In genomic region chr8:84147769-84148530, GRCm38 (mm10) we compare ENCODE assay signal across 8 mouse cellular contexts. TPM values are rescaled to one million over a fixed set of nuclear protein-coding genes. Genes with fewer than 3 reads are reported as not detected.
DNase-seq lines count a peak whose midpoint lies in the region; ATAC-seq and TF ChIP-seq lines count a peak whose summit lies in the region.

Cc2d1a (minus strand) TSS chr8:84147936.
4930432K21Rik (plus strand) TSS chr8:84148025.

- TF ChIP-seq CTCF in MEL (IDR thresholded peaks at IDR 0.05 in 2 of 3, conservative IDR thresholded peaks at IDR 0.05 in 1 of 3; ENCODE audit: control insufficient read depth in 1 of 3, insufficient read depth in 1 of 3, low read depth in 2 of 3, low read length in 3 of 3, poor library complexity in 1 of 3, severe bottlenecking in 1 of 3), result no peak

- no peaks in the 10 kb centered on the region for H3K9me3 ChIP-seq in MEL (replicated peaks; ENCODE audit: insufficient read depth, low read length)
- no peaks in the 10 kb centered on the region for H3K9me3 ChIP-seq in lung, embryonic 16.5 days (ENCODE audit: control insufficient read depth, low read length)

- peak in 1 of 2 experiments; percentile 62; a peak in 2 of 4 replicates for TF ChIP-seq POLR2A in MEL (IDR thresholded peaks at IDR 0.05; ENCODE audit: control insufficient read depth in 1 of 2, insufficient read depth in 1 of 2, low read depth in 1 of 2, low read length in 2 of 2, poor library complexity in 1 of 2)

- peak within 1 kb of the TSS; percentile 74 to 77 for H3K4me3 ChIP-seq in MEL (ENCODE audit: control insufficient read depth in 1 of 2, insufficient read depth in 1 of 2, low read depth in 2 of 2, low read length in 2 of 2)
- peak within 1 kb of the TSS; percentile 73 for H3K4me3 ChIP-seq in lung, embryonic 16.5 days (ENCODE audit: low read length)

- ATAC-seq in hematopoietic stem cell, adult 5-6 weeks (replicated peaks in 1 of 2; ENCODE audit: insufficient read depth in 1 of 2, low FRiP score in 2 of 2, low TSS enrichment in 1 of 2, low read depth in 1 of 2, poor library complexity in 2 of 2, severe bottlenecking in 2 of 2), result peak; percentile 95 to 97
- peak; percentile 97 for ATAC-seq in lung, embryonic 16.5 days (ENCODE audit: low read depth)

- peaks cover 0 to 10% of the 10 kb centered on the region in 2 experiments; a peak in 3 of 4 replicates for H3K36me3 ChIP-seq in MEL (ENCODE audit: control insufficient read depth in 1 of 2, insufficient read depth in 2 of 2, low read length in 2 of 2)
- H3K36me3 ChIP-seq in lung, embryonic 16.5 days (ENCODE audit: control insufficient read depth, insufficient read depth, low read length), result peaks cover 13% of the 10 kb centered on the region

- peaks cover 4% of the 10 kb centered on the region; the same call in 1 of the 2 replicates for H3K79me2 ChIP-seq in MEL (ENCODE audit: control insufficient read depth, insufficient read depth, low read length, poor library complexity)

- no peak for TF ChIP-seq RAD21 in MEL (IDR thresholded peaks at IDR 0.05; ENCODE audit: low read depth, low read length)

- H3K4me1 ChIP-seq in MEL (ENCODE audit: control insufficient read depth in 1 of 2, insufficient read depth in 2 of 2, low read length in 2 of 2), result peaks cover 0 to 12% of the 10 kb centered on the region in 2 experiments; a peak in 2 of 4 replicates
- peaks cover 11% of the 10 kb centered on the region for H3K4me1 ChIP-seq in lung, embryonic 16.5 days (replicated peaks; ENCODE audit: control insufficient read depth, insufficient read depth, low read length)

- TF ChIP-seq EP300 in MEL (IDR thresholded peaks at IDR 0.05; ENCODE audit: low read depth in 1 of 2, low read length in 2 of 2), result no peak

- WGBS in lung, embryonic 16.5 days, result 12% methylated on average over 49 of the region's 49 CpGs

- H3K4me2 ChIP-seq in lung, embryonic 16.5 days (ENCODE audit: low read depth, low read length), result peak within 1 kb of the TSS; percentile 97

- peak within 1 kb of the TSS; percentile 82 for H3K9ac ChIP-seq in MEL (ENCODE audit: control insufficient read depth, low read depth, low read length, poor library complexity, severe bottlenecking)
- peak within 1 kb of the TSS; percentile 91 for H3K9ac ChIP-seq in lung, embryonic 16.5 days (ENCODE audit: low read length)

- no peaks in the 10 kb centered on the region for H3K27me3 ChIP-seq in MEL (ENCODE audit: control insufficient read depth in 1 of 2, insufficient read depth in 2 of 2, low read length in 2 of 2)
- H3K27me3 ChIP-seq in lung, embryonic 16.5 days (ENCODE audit: control insufficient read depth, insufficient read depth, low read depth, low read length), result no peaks in the 10 kb centered on the region

- DNase-seq in MEL (ENCODE audit: low read depth, low spot score), result peak; percentile 98
- DNase-seq in cerebellum, adult 8-10 months, result peak; percentile 96
- DNase-seq in forelimb bud, embryonic 11.5 days (ENCODE audit: low read depth, low spot score), result peak; percentile 97
- DNase-seq in layer of hippocampus, adult 9-10 months (ENCODE audit: low spot score), result peak; percentile 90
- DNase-seq in ovary, postnatal 10 days (ENCODE audit: low spot score), result peak; percentile 68
- DNase-seq in thymus, postnatal 10 days (ENCODE audit: low spot score in 2 of 2), result peak; percentile 94 to 95

- no peak within 1 kb of the TSS for H3K27ac ChIP-seq in MEL (ENCODE audit: control insufficient read depth, low read depth, low read length)
- H3K27ac ChIP-seq in lung, embryonic 16.5 days (ENCODE audit: low read length), result peak within 1 kb of the TSS; percentile 76

TF ChIP-seq in MEL, 35 proteins besides CTCF, POLR2A, EP300 and RAD21:
- TF ChIP-seq ELF1 (IDR thresholded peaks at IDR 0.05; ENCODE audit: low read depth, low read length) (peak; percentile 90), MXI1 (IDR thresholded peaks at IDR 0.05; ENCODE audit: low read depth, low read length) (peak; percentile 53), ZMIZ1 (IDR thresholded peaks at IDR 0.05; ENCODE audit: low read depth, low read length) (no peak), USF2 (IDR thresholded peaks at IDR 0.05; ENCODE audit: borderline replicate concordance in 1 of 2, insufficient read depth in 1 of 2, low read depth in 1 of 2, low read length in 2 of 2) (no peak), MAZ (IDR thresholded peaks at IDR 0.05; ENCODE audit: low read depth, low read length) (no peak), JUND (IDR thresholded peaks at IDR 0.05; ENCODE audit: low read depth, low read length) (no peak), POLR2AphosphoS5 (IDR thresholded peaks at IDR 0.05; ENCODE audit: borderline replicate concordance, low read depth, low read length) (no peak), SMC3 (IDR thresholded peaks at IDR 0.05; ENCODE audit: low read depth, low read length) (no peak), POLR2AphosphoS2 (IDR thresholded peaks at IDR 0.05; ENCODE audit: low read length) (no peak), CHD1 (IDR thresholded peaks at IDR 0.05; ENCODE audit: low read depth, low read length) (no peak), KAT2A (conservative IDR thresholded peaks at IDR 0.05; ENCODE audit: low read depth, low read length) (peak; percentile 95), ETS1 (IDR thresholded peaks at IDR 0.05; ENCODE audit: low read depth, low read length) (no peak), TCF12 (IDR thresholded peaks at IDR 0.05; ENCODE audit: low read depth, low read length) (peak; percentile 49; the same call in 1 of the 2 replicates), ZC3H11A (IDR thresholded peaks at IDR 0.05; ENCODE audit: low read depth, low read length) (no peak), MYB (IDR thresholded peaks at IDR 0.05; ENCODE audit: low read depth, low read length) (no peak), TBP (IDR thresholded peaks at IDR 0.05; ENCODE audit: low read depth, low read length) (0 out of 2 replicates have a peak, but pooled peaks have one; percentile 38), USF1 (IDR thresholded peaks at IDR 0.05; ENCODE audit: low read depth, low read length) (no peak), ZNF384 (IDR thresholded peaks at IDR 0.05; ENCODE audit: low read depth, low read length) (no peak), MYC (IDR thresholded peaks at IDR 0.05; ENCODE audit: low read depth, low read length) (no peak), BHLHE40 (IDR thresholded peaks at IDR 0.05; ENCODE audit: borderline replicate concordance, low read depth, low read length) (no peak), SIN3A (IDR thresholded peaks at IDR 0.05; ENCODE audit: low read length) (peak; percentile 78), MAFK (IDR thresholded peaks at IDR 0.05; ENCODE audit: borderline replicate concordance, low read depth, low read length) (no peak), NRF1 (IDR thresholded peaks at IDR 0.05; ENCODE audit: insufficient read depth, low read depth, low read length, poor library complexity, severe bottlenecking) (peak; percentile 98), RCOR1 (IDR thresholded peaks at IDR 0.05; ENCODE audit: low read depth, low read length) (no peak), CHD2 (IDR thresholded peaks at IDR 0.05; ENCODE audit: low read length) (no peak), HCFC1 (IDR thresholded peaks at IDR 0.05; ENCODE audit: low read depth, low read length) (peak; percentile 99), ZKSCAN1 (IDR thresholded peaks at IDR 0.05; ENCODE audit: low read depth, low read length) (no peak), NELFE (IDR thresholded peaks at IDR 0.05; ENCODE audit: low read depth, low read length) (peak; percentile 67), TAL1 (IDR thresholded peaks at IDR 0.05; ENCODE audit: low read length) (no peak), E2F4 (IDR thresholded peaks at IDR 0.05; ENCODE audit: borderline replicate concordance, low read depth, low read length) (peak; percentile 92), GABPA (IDR thresholded peaks at IDR 0.05; ENCODE audit: low read depth, low read length) (no peak), MEF2A (IDR thresholded peaks at IDR 0.05; ENCODE audit: extremely low read depth, insufficient replicate concordance, low read depth, low read length, poor library complexity, severe bottlenecking) (no peak), MAX (IDR thresholded peaks at IDR 0.05; ENCODE audit: low read length) (peak; percentile 99), UBTF (IDR thresholded peaks at IDR 0.05; ENCODE audit: borderline replicate concordance, insufficient read depth, low read depth, low read length) (no peak), GATA1 (IDR thresholded peaks at IDR 0.05; ENCODE audit: low read depth, low read length) (no peak)

RNA-seq across cellular contexts. Expression of gene Cc2d1a, which starts in this region (rescaled TPM):
- 7.3 and 9.1 TPM in 2 replicates for total RNA-seq in MEL (2012; rRNA removed)
- polyA plus RNA-seq in MEL (2012; ENCODE audit: insufficient read depth in 1 of 2, insufficient read length in 2 of 2, low read depth in 1 of 2, low replicate concordance in 2 of 2, missing spikeins in 1 of 2), result 10 to 100 TPM in 1 of 2 experiments, not detected in 1; 18.7 TPM
- total RNA-seq in hematopoietic stem cell, adult 5-6 weeks (2017), result 5.8 and 7.0 TPM in 2 replicates
- polyA plus RNA-seq in lung, embryonic 16.5 days (2015; fragmentation: Nextera tagmentation; extraction: Ambion mirVana), result 24.2 and 25.9 TPM in 2 replicates

RNA-seq across cellular contexts. Expression of gene 4930432K21Rik, which starts in this region (rescaled TPM):
- total RNA-seq in MEL (2012; rRNA removed), result 1.3 and 2.2 TPM in 2 replicates
- polyA plus RNA-seq in MEL (2012; ENCODE audit: insufficient read depth in 1 of 2, insufficient read length in 2 of 2, low read depth in 1 of 2, low replicate concordance in 2 of 2, missing spikeins in 1 of 2), result 1 to 10 TPM in 1 of 2 experiments, not detected in 1; 3.0 TPM
- total RNA-seq in hematopoietic stem cell, adult 5-6 weeks (2017), result 2.7 and 3.8 TPM in 2 replicates
- polyA plus RNA-seq in lung, embryonic 16.5 days (2015; fragmentation: Nextera tagmentation; extraction: Ambion mirVana), result 1.5 and 2.0 TPM in 2 replicates
